Mouse (Mus musculus) megakaryocyte, embryonic 14.5 days (primary cell): ENCODE measurements around the gene Amt.
"Not testable (repeated sequence)": the region's sequence is repeated elsewhere in the genome, so short reads cannot be mapped to it uniquely, and the experiment has no call there.

Experiments used
- FLI1 ChIP-seq: IDR thresholded peaks from 2 replicates; pipeline ENCODE4 v1.6.1; 2012; ENCODE audit warnings: low read length, inconsistent platforms, mixed read lengths
- GATA1 ChIP-seq: IDR thresholded peaks from 3 replicates; pipeline ENCODE4 v1.6.1; 2012; ENCODE audit warnings: mixed read lengths, low read length, inconsistent platforms, borderline replicate concordance

- TF ChIP-seq GATA1, FLI1: not testable (repeated sequence)
Measured at GRCm38 (mm10) chr9:108287526-108288238, 9.0 kb upstream of the Amt start.
